Mouse (Mus musculus) neural tube, embryonic 11.5 days (tissue): ENCODE results near the gene Tmem190. TPM values are rescaled to one million over a fixed set of nuclear protein-coding genes. Genes with fewer than 3 reads are reported as not detected.

Experiments used
- ATAC-seq: fragments of 200-750 bp; cut with Nextera tagmentation; 2 replicates; pipeline ENCODE4 v1.8.0; 2017; ENCODE audit warnings: moderate number of reproducible peaks, mild to moderate bottlenecking, moderate TSS enrichment, moderate library complexity; ENCODE audit not compliant: insufficient read depth, low FRiP score, low TSS enrichment
- DNase-seq: peaks from one replicate; pipeline ENCODE4 v3.0.0-alpha.2; 2015; ENCODE audit warnings: low spot score
- H3K27ac ChIP-seq: fragments of 300-500 bp; sonication (generic); 2 replicates; pipeline ENCODE4 v1.5.1; 2014; ENCODE audit warnings: low read depth, mild to moderate bottlenecking, low read length
- H3K27me3 ChIP-seq: fragments of 300-500 bp; sonication (generic); 2 replicates; pipeline ENCODE4 v1.6.1; 2014; ENCODE audit warnings: mild to moderate bottlenecking, low read length, mixed read lengths; ENCODE audit not compliant: control insufficient read depth, insufficient read depth
- H3K36me3 ChIP-seq: fragments of 300-500 bp; sonication (generic); 2 replicates; pipeline ENCODE4 v1.6.1; 2014; ENCODE audit warnings: mild to moderate bottlenecking, low read length, moderate library complexity, mixed read lengths; ENCODE audit not compliant: control insufficient read depth, insufficient read depth
- H3K4me1 ChIP-seq: fragments of 300-500 bp; sonication (generic); 2 replicates; pipeline ENCODE4 v1.6.1; 2014; ENCODE audit warnings: low read length, mixed read lengths; ENCODE audit not compliant: control insufficient read depth, insufficient read depth
- H3K4me2 ChIP-seq: fragments of 300-500 bp; sonication (generic); 2 replicates; pipeline ENCODE4 v1.6.1; 2014; ENCODE audit warnings: low read depth, mild to moderate bottlenecking, moderate library complexity
- H3K4me3 ChIP-seq: fragments of 300-500 bp; sonication (generic); 2 replicates; pipeline ENCODE4 v1.5.1; 2014; ENCODE audit warnings: low read depth, low read length
- H3K9ac ChIP-seq: fragments of 300-500 bp; sonication (generic); 2 replicates; pipeline ENCODE4 v1.6.1; 2014; ENCODE audit warnings: mild to moderate bottlenecking, low read length
- H3K9me3 ChIP-seq: fragments of 300-500 bp; sonication (generic); 2 replicates; pipeline ENCODE4 v1.6.1; 2016; ENCODE audit warnings: low read length; ENCODE audit not compliant: control insufficient read depth
- WGBS: fragments of 180-500 bp; shearing (Covaris S2); extraction: QIAGEN DNeasy Blood & Tissue Kit; methylation state at CpG from one replicate; pipeline ENCODE4 v1.1.7; 2014; 5-methylcytosine and 5-hydroxymethylcytosine counted together
- polyA plus RNA-seq: library from polyadenylated mRNA; unstranded; fragments of >200 nt; fragmentation: Nextera tagmentation; extraction: Ambion mirVana; gene quantifications from 2 replicates; pipeline ENCODE4 v1.2.1, GENCODE M21; 2014

Tmem190 gene
- polyA plus RNA-seq, 1 experiment from 2014 or later: not detected

DNA sequence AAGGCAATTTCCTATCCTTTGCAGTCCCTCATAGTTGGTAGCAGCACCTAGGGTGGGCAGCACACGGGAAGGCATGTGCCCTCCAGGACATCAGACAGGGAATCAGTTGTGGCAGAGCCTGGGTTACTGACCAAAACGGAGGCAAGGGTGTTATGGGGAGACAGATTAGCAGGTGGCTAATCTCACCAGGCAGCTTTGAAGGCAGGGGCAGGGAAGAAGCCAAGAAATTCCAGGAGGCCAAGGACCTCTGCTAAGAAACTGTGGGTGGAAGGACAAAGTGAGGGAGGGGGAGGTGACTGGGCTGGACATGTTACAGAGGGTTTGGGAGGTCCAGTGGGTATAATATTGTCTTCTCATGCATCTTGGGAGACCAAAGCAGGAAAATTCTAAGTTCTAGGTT, 39.4 kb upstream of the Tmem190 start:
- Histone ChIP-seq H3K9me3 (no peaks in the 10 kb centered on the region), H3K9ac (no peak overlapping the region), H3K4me2 (no peak overlapping the region), H3K4me1 (peaks cover 17% of the 10 kb centered on the region), H3K4me3 (no peak overlapping the region), H3K27ac (no peak overlapping the region), H3K27me3 (no peaks in the 10 kb centered on the region), H3K36me3 (peaks cover 7% of the 10 kb centered on the region)
- ATAC-seq (no peak), DNase-seq (no peak)
- 83% methylated on average over 2 of the region's 2 CpGs for WGBS

DNA sequence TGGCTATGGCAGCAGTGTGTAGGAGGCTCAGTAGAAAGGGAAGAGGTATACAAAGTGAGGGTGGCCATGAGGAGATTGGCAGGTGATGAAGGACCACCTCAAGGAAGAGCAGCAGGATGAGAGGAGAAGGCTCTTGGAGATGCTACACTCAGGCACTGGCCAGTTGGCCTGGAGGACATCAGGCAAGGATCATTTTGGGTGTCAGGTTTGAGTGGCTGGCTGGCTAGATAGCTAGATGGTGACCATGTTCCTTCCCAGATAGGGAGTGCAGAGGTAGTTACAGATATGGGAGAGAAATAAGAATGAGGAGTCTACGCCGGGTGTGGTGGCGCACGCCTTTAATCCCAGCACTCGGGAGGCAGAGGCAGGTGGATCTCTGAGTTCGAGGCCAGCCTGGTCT, 37.9 kb upstream of the Tmem190 start:
- Histone ChIP-seq H3K4me2 (no peak overlapping the region), H3K9me3 (no peaks in the 10 kb centered on the region), H3K36me3 (peaks cover 7% of the 10 kb centered on the region), H3K27ac (no peak overlapping the region), H3K4me3 (no peak overlapping the region), H3K4me1 (peaks cover 17% of the 10 kb centered on the region), H3K27me3 (no peaks in the 10 kb centered on the region), H3K9ac (no peak overlapping the region)
- WGBS: 91% methylated on average over 6 of the region's 6 CpGs
- DNase-seq: no peak
- no peak for ATAC-seq

GRCm38 (mm10) chr7:4746326-4746980, 36.3 kb upstream of the Tmem190 start:
- no peak for ATAC-seq
- no peaks in the 10 kb centered on the region for H3K9me3 ChIP-seq
- no peak overlapping the region for H3K4me3 ChIP-seq
- H3K4me2 ChIP-seq: no peak overlapping the region
- 90% methylated on average over 22 of the region's 22 CpGs for WGBS
- H3K27me3 ChIP-seq: no peaks in the 10 kb centered on the region
- H3K4me1 ChIP-seq: peaks cover 11% of the 10 kb centered on the region
- no peak overlapping the region for H3K9ac ChIP-seq
- DNase-seq: no peak
- peaks cover 7% of the 10 kb centered on the region for H3K36me3 ChIP-seq
- no peak overlapping the region for H3K27ac ChIP-seq

DNA sequence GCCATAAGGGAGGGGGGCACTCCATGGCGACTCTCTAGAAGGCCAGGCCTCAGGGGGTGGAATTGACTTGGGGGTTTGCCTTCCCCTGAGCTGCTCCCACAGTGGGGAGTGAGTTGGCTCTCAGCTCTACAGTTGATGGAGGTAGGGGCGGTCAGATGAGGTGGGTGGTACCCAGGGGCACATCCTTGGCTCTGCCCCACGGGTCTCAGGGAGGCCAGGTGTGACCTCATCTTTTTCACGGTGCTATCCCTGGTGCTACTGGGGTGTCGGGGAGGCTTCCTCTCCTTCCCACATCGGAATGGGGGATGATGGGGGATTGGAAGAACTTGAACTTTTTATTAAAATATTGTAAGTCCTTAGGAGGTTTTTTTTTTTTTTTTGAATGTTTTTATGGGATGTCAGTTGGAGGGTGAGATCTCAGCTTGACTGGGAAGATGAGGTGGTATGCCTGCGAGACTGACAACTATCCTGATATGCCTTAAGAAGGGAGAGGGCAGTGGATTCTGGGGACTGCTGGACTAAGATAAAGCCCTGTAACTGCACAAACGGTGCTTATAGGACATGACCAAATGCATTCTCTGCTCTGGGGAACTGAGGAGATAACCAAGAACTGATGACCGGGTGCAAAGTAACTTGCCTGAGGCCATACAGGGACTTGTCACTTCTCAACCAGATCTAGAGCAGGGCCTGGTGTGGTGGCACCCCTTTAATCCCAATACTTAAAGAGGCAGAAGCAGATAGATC, 35.4 kb upstream of the Tmem190 start:
- Histone ChIP-seq H3K36me3 (peaks cover 5% of the 10 kb centered on the region), H3K27ac (0 out of 2 replicates have a peak overlapping the region, but pooled peaks have one; percentile 20), H3K9me3 (no peaks in the 10 kb centered on the region), H3K9ac (no peak overlapping the region), H3K4me1 (peaks cover 10% of the 10 kb centered on the region), H3K27me3 (no peaks in the 10 kb centered on the region), H3K4me2 (no peak overlapping the region), H3K4me3 (no peak overlapping the region)
- no peak for ATAC-seq
- no peak for DNase-seq
- 68% methylated on average over 9 of the region's 9 CpGs for WGBS

DNA sequence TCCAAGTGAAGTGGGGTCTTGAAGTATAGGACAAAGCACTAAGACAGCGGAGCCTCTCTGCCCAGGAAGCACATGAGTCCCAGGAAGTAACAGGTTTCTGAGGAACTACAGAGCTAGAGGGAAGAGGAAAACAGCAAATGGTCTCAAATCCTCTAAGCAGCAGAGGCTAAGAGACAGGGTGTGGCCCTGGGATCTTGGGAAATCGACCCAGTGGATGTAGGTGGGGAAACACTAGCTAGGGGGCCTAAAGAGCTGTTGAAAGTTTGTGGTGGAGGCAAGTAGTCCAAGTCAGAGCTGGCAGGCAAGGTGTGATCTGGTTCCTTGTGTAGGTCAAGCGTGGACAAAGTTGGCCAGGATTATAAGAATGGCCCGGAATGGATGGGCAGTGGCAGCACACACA, 34.4 kb upstream of the Tmem190 start:
- no peak for DNase-seq
- Histone ChIP-seq H3K27ac (no peak overlapping the region), H3K4me1 (peaks cover 7% of the 10 kb centered on the region), H3K9ac (no peak overlapping the region), H3K27me3 (no peaks in the 10 kb centered on the region), H3K4me3 (no peak overlapping the region), H3K9me3 (no peaks in the 10 kb centered on the region), H3K4me2 (no peak overlapping the region), H3K36me3 (peaks cover 2% of the 10 kb centered on the region)
- WGBS: 77% methylated on average over 4 of the region's 4 CpGs
- no peak for ATAC-seq

DNA sequence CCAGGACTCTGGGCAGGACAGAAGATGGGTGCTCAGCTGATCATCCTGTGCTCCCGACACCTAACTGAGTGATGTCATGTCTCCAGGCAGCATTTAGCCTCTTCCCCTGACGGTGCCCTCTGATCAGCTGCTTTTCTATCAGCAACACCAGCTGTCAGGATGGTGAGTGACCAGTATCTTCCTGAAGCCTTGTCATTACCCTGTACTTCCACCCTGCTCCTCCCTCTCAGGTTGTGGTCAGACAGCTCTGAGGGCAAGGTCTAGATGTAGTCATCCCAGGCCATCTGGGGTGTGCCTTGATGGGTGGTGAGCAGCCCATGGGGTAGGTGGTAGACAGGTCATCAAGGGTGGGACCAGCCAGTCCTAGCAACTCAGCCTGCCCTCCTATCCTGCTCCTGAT, 33.6 kb upstream of the Tmem190 start:
- no peak overlapping the region for H3K4me3 ChIP-seq
- H3K9ac ChIP-seq: no peak overlapping the region
- DNase-seq (no peak), ATAC-seq (no peak)
- no peak overlapping the region for H3K27ac ChIP-seq
- H3K4me2 ChIP-seq: no peak overlapping the region
- WGBS: 83% methylated on average over 2 of the region's 2 CpGs
- no peaks in the 10 kb centered on the region for H3K27me3 ChIP-seq
- H3K9me3 ChIP-seq: no peaks in the 10 kb centered on the region
- peaks cover 2% of the 10 kb centered on the region for H3K36me3 ChIP-seq
- H3K4me1 ChIP-seq: peaks cover 7% of the 10 kb centered on the region

DNA sequence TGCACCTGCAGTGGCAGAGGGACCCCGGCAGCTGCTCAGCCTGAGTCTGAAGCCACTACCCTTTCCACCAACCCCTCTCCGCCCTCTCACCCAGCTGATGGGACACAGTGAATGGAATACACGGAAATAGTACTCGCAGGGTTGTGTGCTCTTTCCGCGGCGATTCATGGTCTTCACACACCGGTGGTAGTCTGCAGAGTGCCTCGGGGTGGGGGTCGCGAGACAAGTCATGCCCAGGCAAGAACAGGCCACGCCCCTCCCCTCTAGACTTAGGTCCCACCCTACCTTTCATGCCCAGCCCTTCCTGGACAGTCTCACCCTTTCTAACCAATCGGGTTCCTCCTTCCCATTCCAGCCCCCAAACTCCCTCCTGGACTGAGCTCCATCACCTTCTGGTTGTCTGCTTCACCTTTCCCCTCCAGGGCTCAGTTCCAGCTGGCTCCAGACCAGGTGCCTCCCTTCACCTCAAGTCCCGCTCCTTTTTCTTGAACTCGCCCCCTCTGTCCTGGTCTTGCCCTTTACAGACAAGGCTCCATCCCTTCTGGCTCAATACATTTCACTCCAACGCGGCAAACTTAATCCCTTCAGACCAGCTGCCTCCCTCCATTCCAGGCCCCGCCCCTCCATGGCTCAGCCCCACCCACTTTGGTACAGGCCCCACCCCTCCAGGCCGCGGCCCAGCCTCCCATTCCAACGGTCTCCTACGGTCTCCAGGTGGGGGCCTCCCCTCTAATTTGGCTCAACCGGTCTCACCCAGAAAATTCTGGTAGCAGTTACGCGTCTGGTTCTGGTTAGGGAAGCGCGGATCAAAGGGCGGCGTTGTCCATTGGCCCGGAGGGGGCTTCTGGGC, 30.5 kb upstream of the Tmem190 start:
- WGBS: 3% methylated on average over 30 of the region's 30 CpGs
- no peak overlapping the region for H3K27ac ChIP-seq
- DNase-seq: peak; percentile 69
- ATAC-seq: peak; percentile 69
- peak overlapping the region; percentile 31 for H3K4me3 ChIP-seq
- H3K9ac ChIP-seq: no peak overlapping the region
- H3K27me3 ChIP-seq: no peaks in the 10 kb centered on the region
- peak overlapping the region; percentile 39 for H3K4me2 ChIP-seq
- no peaks in the 10 kb centered on the region; the same call in 1 of the 2 replicates for H3K36me3 ChIP-seq
- H3K9me3 ChIP-seq: no peaks in the 10 kb centered on the region
- peaks cover 7% of the 10 kb centered on the region for H3K4me1 ChIP-seq

- H3K36me3 ChIP-seq: no peaks in the 10 kb centered on the region; the same call in 1 of the 2 replicates
- H3K9ac ChIP-seq: peak within 1 kb of the TSS; percentile 35; the same call in 1 of the 2 replicates
- H3K4me2 ChIP-seq: peak within 1 kb of the TSS; percentile 39
- WGBS: 2% methylated on average over 24 of the region's 24 CpGs
- H3K27me3 ChIP-seq: no peaks in the 10 kb centered on the region
- H3K4me3 ChIP-seq: peak within 1 kb of the TSS; percentile 31
- H3K9me3 ChIP-seq: no peaks in the 10 kb centered on the region
- peaks cover 7% of the 10 kb centered on the region for H3K4me1 ChIP-seq
- ATAC-seq (peak; percentile 95), DNase-seq (peak; percentile 89)
- H3K27ac ChIP-seq: no peak within 1 kb of the TSS
Observed at GRCm38 (mm10) chr7:4752821-4753570, 29.7 kb upstream of the Tmem190 start, which contains the start of gene Cox6b2. Cox6b2 (minus strand) TSS chr7:4753094.
